Mouse (Mus musculus) hindbrain, embryonic 16.5 days (tissue): Measurements from ENCODE around the gene Olfr484. TPM values are rescaled to one million over a fixed set of nuclear protein-coding genes. Genes with fewer than 3 reads are reported as not detected.

ENCODE experiments used
- polyA plus RNA-seq: library from polyadenylated mRNA; unstranded; fragments of >200 nt; fragmentation: Nextera tagmentation; extraction: Ambion mirVana; gene quantifications from 2 replicates; pipeline ENCODE4 v1.2.1, GENCODE M21; 2015

The Olfr484 gene
- polyA plus RNA-seq, 1 experiment from 2014 or later: not detected

Other genes with a start within 250 kb of the Olfr484 start
- not detected in 2 replicates for gene Olfr472, start 229.5 kb downstream of the Olfr484 start, polyA plus RNA-seq
- not detected in 2 replicates for gene Olfr473, start 197.0 kb downstream of the Olfr484 start, polyA plus RNA-seq
- gene Olfr474, start 172.8 kb downstream of the Olfr484 start, polyA plus RNA-seq: not detected in 2 replicates
- gene Olfr476, start 162.6 kb downstream of the Olfr484 start, polyA plus RNA-seq: not detected in 2 replicates
- gene Olfr477, start 140.8 kb downstream of the Olfr484 start, polyA plus RNA-seq: not detected in 2 replicates
- not detected in 2 replicates for gene Olfr478, start 93.5 kb downstream of the Olfr484 start, polyA plus RNA-seq
- not detected in 2 replicates for gene Olfr479, start 76.8 kb downstream of the Olfr484 start, polyA plus RNA-seq
- gene Olfr480, start 60.1 kb downstream of the Olfr484 start, polyA plus RNA-seq: not detected in 2 replicates
- gene Olfr481, start 47.6 kb downstream of the Olfr484 start, polyA plus RNA-seq: not detected in 2 replicates
- gene Olfr482, start 29.9 kb downstream of the Olfr484 start, polyA plus RNA-seq: 0.11 and 0.26 TPM in 2 replicates
- not detected in 2 replicates for gene Olfr483, start 26.6 kb downstream of the Olfr484 start, polyA plus RNA-seq
- not detected in 2 replicates for gene Olfr485, start 32.4 kb upstream of the Olfr484 start, polyA plus RNA-seq
- gene Olfr486, start 45.3 kb upstream of the Olfr484 start, polyA plus RNA-seq: not detected in 2 replicates
- not detected in 2 replicates for gene Olfr487, start 87.2 kb upstream of the Olfr484 start, polyA plus RNA-seq
- not detected in 2 replicates for gene Olfr488, start 130.9 kb upstream of the Olfr484 start, polyA plus RNA-seq
- gene Olfr490, start 161.5 kb upstream of the Olfr484 start, polyA plus RNA-seq: not detected in 2 replicates
- not detected in 2 replicates for gene Olfr491, start 186.0 kb upstream of the Olfr484 start, polyA plus RNA-seq
- not detected in 2 replicates for gene Olfr492, start 196.2 kb upstream of the Olfr484 start, polyA plus RNA-seq
- not detected in 2 replicates for gene Olfr493, start 219.5 kb upstream of the Olfr484 start, polyA plus RNA-seq
- gene Olfr494, start 237.9 kb upstream of the Olfr484 start, polyA plus RNA-seq: not detected in 2 replicates